17 mouse cellular contexts compared by ENCODE assay signal in genomic region chr6:63894714-63895113, GRCm38 (mm10).
DNase-seq lines count a peak whose midpoint lies in the region; ATAC-seq and TF ChIP-seq lines count a peak whose summit lies in the region.
"Had no signal": no experiment of that assay in that cellular context is flagged by ENCODE, and none has a peak within 500 bp of the region (broad histone marks: within the 10 kb centered on the region; RNA-seq: fewer than 3 reads in every experiment).

No protein-coding gene starts in this region.

- H3K9me3 ChIP-seq in forebrain, embryonic 14.5 days (replicated peaks; ENCODE audit: control insufficient read depth, low read length), result no peaks in the 10 kb centered on the region
- no peaks in the 10 kb centered on the region for H3K9me3 ChIP-seq in forebrain, postnatal 0 days (ENCODE audit: low read length)
- H3K9me3 ChIP-seq in hindbrain, postnatal 0 days (ENCODE audit: low read length), result no peaks in the 10 kb centered on the region
- H3K9me3 ChIP-seq in hindbrain, embryonic 12.5 days (replicated peaks), result no peaks in the 10 kb centered on the region
- no peaks in the 10 kb centered on the region for H3K9me3 ChIP-seq in midbrain, postnatal 0 days (ENCODE audit: low read length)
- H3K9me3 ChIP-seq in midbrain, embryonic 14.5 days (ENCODE audit: control insufficient read depth, low read length), result no peaks in the 10 kb centered on the region
- H3K9me3 ChIP-seq: embryonic facial prominence, embryonic 10.5 days; heart, embryonic 13.5 days; hindbrain, embryonic 15.5 days had no signal

- no peaks in the 10 kb centered on the region for H3K4me1 ChIP-seq in forebrain, embryonic 14.5 days (ENCODE audit: control insufficient read depth, insufficient read depth, low read length)
- H3K4me1 ChIP-seq in forebrain, postnatal 0 days (ENCODE audit: insufficient read depth), result no peaks in the 10 kb centered on the region
- no peaks in the 10 kb centered on the region for H3K4me1 ChIP-seq in hindbrain, postnatal 0 days (ENCODE audit: insufficient read depth, low read length)
- H3K4me1 ChIP-seq in hindbrain, embryonic 12.5 days, result no peaks in the 10 kb centered on the region
- no peaks in the 10 kb centered on the region for H3K4me1 ChIP-seq in midbrain, postnatal 0 days (ENCODE audit: insufficient read depth, low read length)
- no peaks in the 10 kb centered on the region for H3K4me1 ChIP-seq in midbrain, embryonic 14.5 days (ENCODE audit: control insufficient read depth, insufficient read depth, low read length)
- H3K4me1 ChIP-seq: embryonic facial prominence, embryonic 10.5 days; heart, embryonic 13.5 days; hindbrain, embryonic 15.5 days had no signal

- peak; percentile 37 for DNase-seq in forebrain, embryonic 14.5 days (ENCODE audit: low spot score)
- DNase-seq in forebrain, postnatal 0 days, result no peak
- DNase-seq in hindbrain, postnatal 0 days (ENCODE audit: low spot score), result no peak
- peak; percentile 24 for DNase-seq in midbrain, postnatal 0 days (ENCODE audit: low spot score)
- DNase-seq in midbrain, embryonic 14.5 days, result no peak
- DNase-seq in spleen, postnatal 36 days (ENCODE audit: low spot score in 2 of 2), result no peak
- DNase-seq: adrenal gland, adult 2 months; adrenal gland, postnatal 25 days; cerebellum, adult 2 months; gastrocnemius, postnatal 36 days; heart, adult 11 months; heart, postnatal 36 days had no signal

- no peaks in the 10 kb centered on the region for H3K27me3 ChIP-seq in forebrain, embryonic 14.5 days (replicated peaks; ENCODE audit: control insufficient read depth, insufficient read depth, low read length)
- H3K27me3 ChIP-seq in forebrain, postnatal 0 days (ENCODE audit: insufficient read depth, low read length), result no peaks in the 10 kb centered on the region
- no peaks in the 10 kb centered on the region for H3K27me3 ChIP-seq in hindbrain, postnatal 0 days (ENCODE audit: insufficient read depth, low read length)
- no peaks in the 10 kb centered on the region for H3K27me3 ChIP-seq in hindbrain, embryonic 12.5 days
- no peaks in the 10 kb centered on the region for H3K27me3 ChIP-seq in midbrain, postnatal 0 days (ENCODE audit: insufficient read depth, low read length)
- no peaks in the 10 kb centered on the region for H3K27me3 ChIP-seq in midbrain, embryonic 14.5 days (ENCODE audit: control insufficient read depth, insufficient read depth, low read length)
- H3K27me3 ChIP-seq: CH12.LX; heart, embryonic 13.5 days; hindbrain, embryonic 15.5 days had no signal

- no peak overlapping the region for H3K4me2 ChIP-seq in forebrain, embryonic 14.5 days (ENCODE audit: low read length)
- no peak overlapping the region for H3K4me2 ChIP-seq in forebrain, postnatal 0 days (ENCODE audit: low read depth)
- no peak overlapping the region for H3K4me2 ChIP-seq in hindbrain, postnatal 0 days (ENCODE audit: low read depth, low read length)
- no peak overlapping the region for H3K4me2 ChIP-seq in hindbrain, embryonic 12.5 days (replicated peaks)
- H3K4me2 ChIP-seq in midbrain, postnatal 0 days (ENCODE audit: low read depth, low read length, poor library complexity, severe bottlenecking), result no peak overlapping the region
- H3K4me2 ChIP-seq in midbrain, embryonic 14.5 days (ENCODE audit: low read length), result no peak overlapping the region
- H3K4me2 ChIP-seq: heart, embryonic 13.5 days; hindbrain, embryonic 15.5 days had no signal

- H3K27ac ChIP-seq in forebrain, embryonic 14.5 days (ENCODE audit: low read depth, low read length), result no peak overlapping the region
- no peak overlapping the region for H3K27ac ChIP-seq in forebrain, postnatal 0 days (ENCODE audit: low read depth, low read length)
- H3K27ac ChIP-seq in hindbrain, postnatal 0 days, result no peak overlapping the region
- H3K27ac ChIP-seq in hindbrain, embryonic 12.5 days, result no peak overlapping the region
- no peak overlapping the region for H3K27ac ChIP-seq in midbrain, postnatal 0 days (ENCODE audit: low read depth, low read length)
- H3K27ac ChIP-seq in midbrain, embryonic 14.5 days (replicated peaks; ENCODE audit: low read depth, low read length), result no peak overlapping the region
- H3K27ac ChIP-seq: embryonic facial prominence, embryonic 10.5 days; heart, embryonic 13.5 days; hindbrain, embryonic 15.5 days had no signal

- no peak overlapping the region for H3K9ac ChIP-seq in forebrain, embryonic 14.5 days (ENCODE audit: low read length)
- no peak overlapping the region for H3K9ac ChIP-seq in forebrain, postnatal 0 days
- H3K9ac ChIP-seq in hindbrain, postnatal 0 days (replicated peaks; ENCODE audit: low read length), result no peak overlapping the region
- no peak overlapping the region for H3K9ac ChIP-seq in hindbrain, embryonic 12.5 days
- no peak overlapping the region for H3K9ac ChIP-seq in midbrain, postnatal 0 days (replicated peaks; ENCODE audit: low read length, poor library complexity, severe bottlenecking)
- H3K9ac ChIP-seq in midbrain, embryonic 14.5 days (replicated peaks; ENCODE audit: low read length), result no peak overlapping the region
- H3K9ac ChIP-seq: heart, embryonic 13.5 days; hindbrain, embryonic 15.5 days had no signal

- ATAC-seq in forebrain, embryonic 14.5 days, result peak; percentile 46; the same call in 1 of the 2 replicates
- ATAC-seq in forebrain, postnatal 0 days, result no peak
- ATAC-seq in hindbrain, postnatal 0 days, result 0 out of 2 replicates have a peak, but pooled peaks have one; percentile 27
- no peak for ATAC-seq in hindbrain, embryonic 12.5 days (ENCODE audit: low FRiP score)
- no peak for ATAC-seq in midbrain, postnatal 0 days (ENCODE audit: low FRiP score)
- ATAC-seq in midbrain, embryonic 14.5 days (ENCODE audit: low FRiP score, low TSS enrichment), result no peak; the same call in 1 of the 2 replicates

- no peak overlapping the region for H3K4me3 ChIP-seq in forebrain, embryonic 14.5 days (ENCODE audit: low read depth, low read length)
- no peak overlapping the region for H3K4me3 ChIP-seq in forebrain, postnatal 0 days (ENCODE audit: low read depth, low read length)
- H3K4me3 ChIP-seq in hindbrain, postnatal 0 days (ENCODE audit: low read length), result no peak overlapping the region
- no peak overlapping the region for H3K4me3 ChIP-seq in hindbrain, embryonic 12.5 days
- no peak overlapping the region for H3K4me3 ChIP-seq in midbrain, postnatal 0 days (ENCODE audit: low read depth, low read length)
- H3K4me3 ChIP-seq in midbrain, embryonic 14.5 days (replicated peaks; ENCODE audit: low read depth, low read length), result no peak overlapping the region
- H3K4me3 ChIP-seq: embryonic facial prominence, embryonic 10.5 days; heart, embryonic 13.5 days; hindbrain, embryonic 15.5 days had no signal

- TF ChIP-seq CTCF in forebrain, postnatal 0 days (IDR thresholded peaks at IDR 0.05; ENCODE audit: low read depth), result no peak
- TF ChIP-seq CTCF in hindbrain, postnatal 0 days (IDR thresholded peaks at IDR 0.05; ENCODE audit: low read depth), result no peak
- no peak for TF ChIP-seq CTCF in midbrain, postnatal 0 days (IDR thresholded peaks at IDR 0.05)

- WGBS in forebrain, embryonic 14.5 days, result 41% methylated on average over 3 of the region's 3 CpGs
- 34% methylated on average over 3 of the region's 3 CpGs for WGBS in forebrain, postnatal 0 days
- WGBS in hindbrain, postnatal 0 days, result 42% methylated on average over 3 of the region's 3 CpGs
- 54% methylated on average over 3 of the region's 3 CpGs for WGBS in hindbrain, embryonic 12.5 days
- WGBS in midbrain, postnatal 0 days, result 53% methylated on average over 3 of the region's 3 CpGs
- WGBS in midbrain, embryonic 14.5 days, result 43% methylated on average over 3 of the region's 3 CpGs

- no peaks in the 10 kb centered on the region for H3K36me3 ChIP-seq in forebrain, embryonic 14.5 days (ENCODE audit: control insufficient read depth, insufficient read depth, low read length)
- H3K36me3 ChIP-seq in forebrain, postnatal 0 days (ENCODE audit: insufficient read depth), result no peaks in the 10 kb centered on the region
- no peaks in the 10 kb centered on the region for H3K36me3 ChIP-seq in hindbrain, postnatal 0 days (ENCODE audit: insufficient read depth, low read length)
- H3K36me3 ChIP-seq in hindbrain, embryonic 12.5 days, result no peaks in the 10 kb centered on the region
- no peaks in the 10 kb centered on the region for H3K36me3 ChIP-seq in midbrain, postnatal 0 days (ENCODE audit: insufficient read depth, low read length)
- H3K36me3 ChIP-seq in midbrain, embryonic 14.5 days (ENCODE audit: control insufficient read depth, insufficient read depth, low read length), result no peaks in the 10 kb centered on the region
- H3K36me3 ChIP-seq: embryonic facial prominence, embryonic 10.5 days; heart, embryonic 13.5 days; hindbrain, embryonic 15.5 days had no signal

Comparison
In these comparisons a context has a peak if more than half of its experiments do, and no peak if none do; other contexts are left out.
1. ATAC-seq: peak in forebrain, embryonic 14.5 days (single experiment) and hindbrain, postnatal 0 days (single experiment); none in forebrain, postnatal 0 days (single experiment), hindbrain, embryonic 12.5 days (single experiment), midbrain, postnatal 0 days (single experiment) and midbrain, embryonic 14.5 days (single experiment).
2. DNase-seq: peak in forebrain, embryonic 14.5 days (single experiment) and midbrain, postnatal 0 days (single experiment); none in forebrain, postnatal 0 days (single experiment), hindbrain, postnatal 0 days (single experiment), midbrain, embryonic 14.5 days (single experiment) and spleen, postnatal 36 days (0 of 2).